Mouse (Mus musculus) hindbrain, postnatal 0 days (tissue): ENCODE results near the gene Ptprk. TPM values are rescaled to one million over a fixed set of nuclear protein-coding genes. Genes with fewer than 3 reads are reported as not detected.

ENCODE experiments used
- ATAC-seq: fragments of 200-750 bp; cut with Nextera tagmentation; 2 replicates; pipeline ENCODE4 v1.8.0; 2017; ENCODE audit warnings: mild to moderate bottlenecking, moderate TSS enrichment, moderate library complexity
- DNase-seq: peaks from one replicate; pipeline ENCODE4 v3.0.0-alpha.2; 2015; ENCODE audit warnings: low spot score
- H3K27ac ChIP-seq: fragments of 300-500 bp; sonication (generic); 2 replicates; pipeline ENCODE4 v1.5.1; 2014; ENCODE audit warnings: mild to moderate bottlenecking
- H3K27me3 ChIP-seq: fragments of 300-500 bp; sonication (generic); 2 replicates; pipeline ENCODE4 v1.6.1; 2014; ENCODE audit warnings: low read length, mixed read lengths; ENCODE audit not compliant: insufficient read depth
- H3K36me3 ChIP-seq: fragments of 300-500 bp; sonication (generic); 2 replicates; pipeline ENCODE4 v1.6.1; 2014; ENCODE audit warnings: low read length, mixed read lengths; ENCODE audit not compliant: insufficient read depth
- H3K4me1 ChIP-seq: fragments of 300-500 bp; sonication (generic); 2 replicates; pipeline ENCODE4 v1.6.1; 2014; ENCODE audit warnings: antibody characterized with exemption, low read length, mixed read lengths; ENCODE audit not compliant: insufficient read depth
- H3K4me2 ChIP-seq: fragments of 300-500 bp; sonication (generic); 2 replicates; pipeline ENCODE4 v1.6.1; 2014; ENCODE audit warnings: low read depth, mild to moderate bottlenecking, low read length, moderate library complexity, mixed read lengths
- H3K4me3 ChIP-seq: fragments of 300-500 bp; sonication (generic); 2 replicates; pipeline ENCODE4 v1.5.1; 2014; ENCODE audit warnings: low read length
- H3K9ac ChIP-seq: fragments of 300-500 bp; sonication (generic); replicated peaks from 2 replicates; pipeline ENCODE4 v1.6.1; 2014; ENCODE audit warnings: mild to moderate bottlenecking, low read length, moderate library complexity, mixed read lengths
- H3K9me3 ChIP-seq: fragments of 300-500 bp; sonication (generic); 2 replicates; pipeline ENCODE4 v1.6.1; 2016; ENCODE audit warnings: low read length, mixed read lengths
- CTCF ChIP-seq: IDR thresholded peaks from 2 replicates; pipeline ENCODE4 v1.5.1; 2016; ENCODE audit warnings: antibody characterized with exemption, control low read depth, low read depth
- WGBS: fragments of 180-500 bp; shearing (Covaris S2); extraction: QIAGEN DNeasy Blood & Tissue Kit; methylation state at CpG from one replicate; pipeline ENCODE4 v1.1.7; 2014; 5-methylcytosine and 5-hydroxymethylcytosine counted together
- polyA plus RNA-seq: library from polyadenylated mRNA; unstranded; fragments of >200 nt; fragmentation: Nextera tagmentation; extraction: Ambion mirVana; gene quantifications from 2 replicates; pipeline ENCODE4 v1.2.1, GENCODE M21; 2015
- total RNA-seq: library from RNA; depleted of rRNA; stranded (reverse); fragments of >200 nt; gene quantifications from 2 replicates; pipeline ENCODE4 v1.2.3, GENCODE M21; 2014

Ptprk gene
- total and polyA plus RNA-seq, 2 experiments from 2014 or later, result 23.5 to 49.5 TPM

DNA sequence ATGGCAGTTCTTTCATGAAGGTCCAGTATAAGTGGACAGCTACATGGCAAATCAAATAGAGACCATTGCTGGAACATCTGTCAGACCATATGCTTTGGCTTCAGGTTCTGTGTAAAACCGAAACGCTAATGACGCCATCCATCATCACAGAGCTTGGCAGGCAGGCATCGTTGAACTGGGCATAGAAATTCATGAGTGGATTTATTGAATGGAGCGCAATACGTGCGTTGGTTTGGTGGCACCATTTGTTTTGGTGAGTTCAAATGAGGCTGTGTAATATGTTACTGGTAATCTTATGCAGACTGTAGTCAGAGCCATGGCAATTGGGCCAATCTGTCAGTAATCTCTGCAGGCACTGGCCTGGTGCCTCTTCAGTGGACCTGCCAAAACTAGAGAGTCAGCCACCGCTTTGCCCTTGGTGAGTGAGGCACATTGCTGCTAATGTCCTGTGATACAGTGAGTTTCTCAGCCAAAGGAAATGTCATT, 270.6 kb downstream of the Ptprk start:
- peak; percentile 97 for ATAC-seq
- H3K36me3 ChIP-seq, result no peaks in the 10 kb centered on the region
- 46% methylated on average over 8 of the region's 8 CpGs for WGBS

DNA sequence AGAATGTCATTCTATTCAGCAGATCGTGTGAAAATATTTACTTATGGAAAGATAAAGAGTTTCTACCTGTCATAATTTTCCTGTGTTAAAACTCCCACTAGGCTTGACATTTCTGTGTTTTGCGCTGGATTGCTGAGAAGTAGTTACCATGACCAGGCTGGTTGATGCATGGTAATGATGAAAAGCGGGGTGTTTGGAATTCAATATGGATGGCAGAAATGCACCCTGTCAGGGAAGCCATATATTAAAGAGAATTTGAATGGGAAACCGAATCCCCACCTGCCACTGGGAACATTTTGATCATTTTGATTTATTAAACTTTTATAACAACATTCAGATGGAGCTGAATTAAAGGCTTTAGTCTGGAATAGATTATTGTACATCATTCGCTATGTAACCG, 290.7 kb downstream of the Ptprk start:
- no peak for ATAC-seq

More for the DNA sequence above, 270.6 kb downstream of the Ptprk start:
- Histone ChIP-seq H3K9me3 (no peaks in the 10 kb centered on the region), H3K4me3 (no peak overlapping the region), H3K27me3 (no peaks in the 10 kb centered on the region), H3K4me1 (no peaks in the 10 kb centered on the region), H3K9ac (no peak overlapping the region), H3K4me2 (no peak overlapping the region), H3K27ac (0 out of 2 replicates have a peak overlapping the region, but pooled peaks have one; percentile 8)
- DNase-seq, result peak; percentile 81
- TF ChIP-seq CTCF, result no peak

DNA sequence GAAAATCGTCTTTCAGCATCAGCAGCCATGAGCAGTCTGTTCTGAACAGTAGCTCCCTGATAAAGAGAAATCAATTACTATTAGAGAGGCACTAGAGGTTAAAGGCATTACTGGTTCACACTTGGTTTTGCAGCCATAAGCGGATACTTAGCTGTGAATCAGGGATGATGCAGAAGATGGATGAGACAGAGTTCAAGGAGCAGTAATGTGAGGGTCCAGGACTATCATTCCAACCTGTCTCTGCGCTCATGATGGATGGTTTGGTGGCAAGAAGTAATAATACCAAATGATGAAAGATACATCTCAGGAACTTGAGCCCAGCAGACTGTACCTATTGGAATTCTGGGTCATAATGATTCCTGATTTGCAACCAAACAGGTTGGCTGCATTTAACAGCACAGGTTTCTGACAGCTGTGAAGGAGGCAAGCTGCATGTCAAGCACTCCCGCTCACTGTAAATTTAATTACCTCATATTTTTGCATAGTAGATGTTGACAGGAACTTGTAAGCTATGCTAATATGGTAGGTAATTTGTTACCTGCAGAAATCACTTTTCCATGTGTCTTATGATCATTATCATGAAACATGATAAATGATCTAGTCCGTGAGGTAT, 291.6 kb downstream of the Ptprk start:
- ATAC-seq (no peak), DNase-seq (peak; percentile 7)
- no peaks in the 10 kb centered on the region for H3K36me3 ChIP-seq
- H3K27ac ChIP-seq, result 0 out of 2 replicates have a peak overlapping the region, but pooled peaks have one; percentile 16
- no peak overlapping the region for H3K4me2 ChIP-seq
- no peak overlapping the region for H3K4me3 ChIP-seq
- no peak overlapping the region for H3K9ac ChIP-seq
- no peaks in the 10 kb centered on the region for H3K27me3 ChIP-seq
- no peak for TF ChIP-seq CTCF
- H3K4me1 ChIP-seq, result no peaks in the 10 kb centered on the region
- WGBS, result 77% methylated on average over 5 of the region's 5 CpGs
- no peaks in the 10 kb centered on the region for H3K9me3 ChIP-seq

More for the DNA sequence above, 290.7 kb downstream of the Ptprk start:
- H3K9me3 ChIP-seq, result no peaks in the 10 kb centered on the region
- no peak overlapping the region for H3K4me2 ChIP-seq
- 87% methylated on average over 6 of the region's 6 CpGs for WGBS
- H3K4me1 ChIP-seq, result no peaks in the 10 kb centered on the region
- TF ChIP-seq CTCF, result no peak
- H3K4me3 ChIP-seq, result no peak overlapping the region
- no peak overlapping the region for H3K9ac ChIP-seq
- no peaks in the 10 kb centered on the region for H3K27me3 ChIP-seq
- no peaks in the 10 kb centered on the region for H3K36me3 ChIP-seq
- DNase-seq, result no peak
- no peak overlapping the region for H3K27ac ChIP-seq

DNA sequence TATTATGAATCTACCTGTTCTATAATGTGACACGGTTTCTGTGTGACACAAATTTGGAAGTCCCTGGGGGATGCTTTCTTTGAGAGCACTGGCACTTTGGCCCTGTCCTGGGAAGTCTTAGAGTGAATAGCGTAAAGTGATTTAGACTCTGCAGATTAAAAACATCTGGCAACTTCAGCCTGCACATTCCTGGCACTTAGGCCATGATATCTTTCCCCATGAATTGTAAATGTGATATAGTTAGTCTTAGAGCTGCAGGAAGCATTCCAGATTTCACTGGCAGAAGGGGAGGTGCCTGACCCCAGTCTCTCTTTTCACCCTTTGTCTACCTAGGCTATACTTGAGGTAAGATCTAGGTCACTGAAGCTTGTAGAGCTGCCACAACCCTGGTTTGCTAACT, 295.2 kb downstream of the Ptprk start:
- Histone ChIP-seq H3K4me1 (no peaks in the 10 kb centered on the region), H3K27me3 (no peaks in the 10 kb centered on the region), H3K36me3 (no peaks in the 10 kb centered on the region), H3K9ac (no peak overlapping the region), H3K4me3 (no peak overlapping the region), H3K27ac (no peak overlapping the region), H3K9me3 (no peaks in the 10 kb centered on the region), H3K4me2 (no peak overlapping the region)
- ATAC-seq, result no peak
- DNase-seq, result no peak
- 84% methylated on average over 2 of the region's 2 CpGs for WGBS
- no peak for TF ChIP-seq CTCF

DNA sequence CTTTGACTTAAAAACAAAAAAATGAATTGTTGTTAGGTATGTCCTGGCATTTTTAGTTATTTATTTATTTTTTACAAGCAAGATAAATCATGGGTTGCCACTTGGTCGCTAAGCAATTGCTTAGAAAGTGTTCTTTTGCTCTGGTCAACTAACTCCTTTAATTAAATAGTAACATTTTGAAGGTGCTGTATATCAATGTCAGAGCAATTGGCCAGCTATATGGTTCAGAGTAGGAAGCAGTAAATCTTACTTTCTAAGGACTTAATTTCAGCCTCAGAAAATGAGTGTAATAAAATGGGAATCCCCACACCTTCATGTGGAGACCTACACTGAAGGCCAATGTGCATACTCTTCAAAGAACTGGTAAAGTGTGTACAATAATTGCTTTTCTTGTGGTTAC, 300.3 kb downstream of the Ptprk start:
- no peak overlapping the region for H3K4me3 ChIP-seq
- no peak overlapping the region for H3K9ac ChIP-seq
- no peaks in the 10 kb centered on the region for H3K27me3 ChIP-seq
- TF ChIP-seq CTCF, result no peak
- H3K4me1 ChIP-seq, result no peaks in the 10 kb centered on the region
- ATAC-seq, result no peak
- H3K9me3 ChIP-seq, result no peaks in the 10 kb centered on the region
- no peak overlapping the region for H3K4me2 ChIP-seq
- no peak for DNase-seq
- no peak overlapping the region for H3K27ac ChIP-seq
- 85% methylated on average over 1 of the region's 1 CpGs for WGBS
- H3K36me3 ChIP-seq, result no peaks in the 10 kb centered on the region

DNA sequence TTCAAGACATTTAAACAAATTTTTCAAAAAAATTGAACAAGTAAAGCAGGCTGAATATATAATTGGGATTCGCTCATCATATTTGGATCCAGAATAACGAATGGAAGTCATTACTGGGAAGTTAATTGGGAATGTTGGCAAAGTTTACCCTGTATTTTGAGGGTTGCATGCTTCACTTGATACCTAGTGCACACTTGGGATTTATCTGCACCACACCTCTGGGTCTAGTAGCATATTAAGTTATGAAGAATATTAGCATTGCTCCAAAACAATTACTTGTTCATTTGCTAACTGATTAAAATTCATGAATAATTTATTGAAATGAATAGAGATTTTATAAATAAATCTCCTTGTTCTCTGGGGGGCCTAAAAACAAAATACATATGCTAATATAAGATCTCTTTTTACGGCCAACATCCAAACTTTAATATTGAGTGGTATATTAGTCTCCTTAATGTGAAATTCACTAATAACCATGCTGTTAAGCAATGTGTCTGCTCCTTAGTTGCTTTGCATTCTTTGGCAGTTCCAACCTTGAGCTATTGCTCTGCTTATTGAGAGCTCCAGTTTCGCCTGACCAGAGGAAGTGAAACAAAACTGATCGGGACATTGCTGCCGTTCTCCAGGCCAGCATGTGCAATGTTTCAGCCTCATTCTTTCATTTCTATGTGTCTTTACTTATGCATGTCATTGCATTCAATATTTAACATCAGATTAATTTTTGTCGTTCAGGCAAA, 305.3 kb downstream of the Ptprk start:
- 68% methylated on average over 7 of the region's 7 CpGs for WGBS
- Histone ChIP-seq H3K36me3 (no peaks in the 10 kb centered on the region), H3K9ac (no peak overlapping the region), H3K4me2 (no peak overlapping the region), H3K4me1 (no peaks in the 10 kb centered on the region), H3K27ac (no peak overlapping the region), H3K27me3 (no peaks in the 10 kb centered on the region), H3K9me3 (no peaks in the 10 kb centered on the region), H3K4me3 (no peak overlapping the region)
- DNase-seq, result no peak
- no peak for ATAC-seq
- no peak for TF ChIP-seq CTCF

DNA sequence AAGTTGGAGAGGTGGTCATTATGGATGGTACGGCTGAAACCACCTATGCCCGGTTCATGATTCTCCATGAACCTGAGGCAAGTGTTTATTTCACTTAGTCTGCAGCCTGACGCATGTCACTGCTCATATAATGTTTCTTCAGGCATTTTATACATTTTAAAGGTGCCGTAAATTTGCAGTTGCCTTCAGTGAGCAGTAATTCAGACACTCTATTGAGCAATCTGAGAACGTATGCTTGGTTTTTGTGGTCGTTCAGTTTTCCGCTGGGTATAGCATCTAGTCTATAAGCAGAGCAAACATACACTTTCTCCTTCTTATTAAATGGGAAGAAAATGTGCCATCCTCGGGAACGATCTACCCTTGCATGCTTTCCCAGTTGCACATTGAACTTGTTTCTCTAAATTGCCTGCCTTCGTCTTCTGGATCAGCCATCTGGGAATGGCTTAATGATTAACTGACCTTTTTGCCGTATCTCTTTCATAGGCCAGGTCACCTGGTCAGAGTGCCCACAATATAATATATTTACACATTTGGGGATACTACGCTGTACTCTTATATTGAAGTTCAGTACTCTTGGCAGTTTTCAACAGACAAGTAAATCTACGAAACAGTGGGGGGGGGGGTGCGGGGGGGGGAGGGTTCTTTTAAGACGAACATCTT, 313.1 kb downstream of the Ptprk start:
- Histone ChIP-seq H3K36me3 (no peaks in the 10 kb centered on the region), H3K9me3 (no peaks in the 10 kb centered on the region), H3K4me1 (no peaks in the 10 kb centered on the region), H3K27ac (no peak overlapping the region), H3K4me3 (no peak overlapping the region), H3K9ac (no peak overlapping the region), H3K27me3 (no peaks in the 10 kb centered on the region), H3K4me2 (no peak overlapping the region)
- ATAC-seq (no peak), DNase-seq (no peak)
- 89% methylated on average over 15 of the region's 15 CpGs for WGBS
- TF ChIP-seq CTCF, result no peak
